Mouse (Mus musculus) kidney, adult 18-20 months (tissue): ENCODE data around the gene Casp6.
A peak's percentile ranks its signal among the peaks of the same experiment; 100 is the strongest.

Experiments
- DNase-seq: peaks from one replicate; pipeline ENCODE4 v3.0.0; 2021

Gene Casp6

GRCm38 (mm10) chr3:129901271-129901809, at the start of gene Casp6:
Gene Casp6, plus strand, starts transcription at chr3:129901425.
- DNase-seq, result peak; percentile 90

- DNase-seq, result no peak
Measured at GRCm38 (mm10) chr3:129862592-129862991, 38.6 kb upstream of the Casp6 start.

- peak; percentile 63 for DNase-seq
Measured at GRCm38 (mm10) chr3:129863698-129864097, 37.5 kb upstream of the Casp6 start.

GRCm38 (mm10) chr3:129877327-129877726, 23.9 kb upstream of the Casp6 start:
- DNase-seq, result no peak

- DNase-seq, result peak; percentile 88
Measured at GRCm38 (mm10) chr3:129878405-129879021, 22.7 kb upstream of the Casp6 start, which contains the start of gene Pla2g12a. Gene Pla2g12a, plus strand, starts transcription at chr3:129878606.

GRCm38 (mm10) chr3:129879131-129879757, 22.0 kb upstream of the Casp6 start:
- DNase-seq, result peak; percentile 47

- DNase-seq, result no peak
Measured at GRCm38 (mm10) chr3:129879913-129880312, 21.3 kb upstream of the Casp6 start.

- DNase-seq, result no peak
Measured at GRCm38 (mm10) chr3:129880925-129881593, 20.2 kb upstream of the Casp6 start.

GRCm38 (mm10) chr3:129885577-129885976, 15.6 kb upstream of the Casp6 start:
- DNase-seq, result no peak

- peak; percentile 17 for DNase-seq
Measured at GRCm38 (mm10) chr3:129886430-129886829, 14.8 kb upstream of the Casp6 start.

- DNase-seq, result no peak
Measured at GRCm38 (mm10) chr3:129887779-129888517, 13.3 kb upstream of the Casp6 start.

- no peak for DNase-seq
Measured at GRCm38 (mm10) chr3:129892003-129892402, 9.2 kb upstream of the Casp6 start.

GRCm38 (mm10) chr3:129893143-129893542, 8.1 kb upstream of the Casp6 start:
- no peak for DNase-seq

GRCm38 (mm10) chr3:129896591-129896990, 4.6 kb upstream of the Casp6 start:
- DNase-seq, result no peak

GRCm38 (mm10) chr3:129898886-129899285, 2.3 kb upstream of the Casp6 start:
- DNase-seq, result no peak

GRCm38 (mm10) chr3:129903369-129903768, 2.1 kb downstream of the Casp6 start:
- DNase-seq, result no peak

- no peak for DNase-seq
Measured at GRCm38 (mm10) chr3:129903866-129904265, 2.6 kb downstream of the Casp6 start.

- no peak for DNase-seq
Measured at GRCm38 (mm10) chr3:129904381-129905132, 3.3 kb downstream of the Casp6 start.

- DNase-seq, result no peak
Measured at GRCm38 (mm10) chr3:129912025-129912424, 10.8 kb downstream of the Casp6 start.

- DNase-seq, result no peak
Measured at GRCm38 (mm10) chr3:129913241-129913640, 12.0 kb downstream of the Casp6 start.

GRCm38 (mm10) chr3:129917424-129917823, 16.2 kb downstream of the Casp6 start:
- no peak for DNase-seq

GRCm38 (mm10) chr3:129918434-129918833, 17.2 kb downstream of the Casp6 start:
- peak; percentile 72 for DNase-seq
